ENCODE assay signal across 20 mouse cellular contexts in the genomic region with DNA sequence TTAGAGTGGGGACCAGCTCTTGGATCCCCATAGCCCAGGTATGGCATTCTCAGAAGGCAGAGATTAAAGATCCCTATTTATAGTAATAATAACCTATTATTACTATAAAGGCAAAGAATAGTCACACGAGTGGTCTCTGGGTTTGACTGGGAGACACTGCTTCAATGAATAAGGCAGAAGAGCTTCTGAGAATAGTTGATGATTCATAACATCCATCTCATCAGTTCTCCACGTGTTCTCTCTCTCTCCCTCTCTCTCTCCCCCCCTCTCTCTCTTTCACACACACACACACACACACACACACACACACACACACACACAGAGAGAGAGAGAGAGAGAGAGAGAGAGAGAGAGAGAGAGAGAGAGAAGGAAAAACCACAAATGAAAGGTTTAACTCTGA. TPM values are rescaled to one million over a fixed set of nuclear protein-coding genes. Genes with fewer than 3 reads are reported as not detected.
"Had no signal": no experiment of that assay in that cellular context is flagged by ENCODE, and none has a peak within 500 bp of the region (broad histone marks: within the 10 kb centered on the region; RNA-seq: fewer than 3 reads in every experiment).

No protein-coding gene starts in this region.

- H3K36me3 ChIP-seq: neural tube, embryonic 12.5 days; neural tube, embryonic 13.5 days; neural tube, embryonic 15.5 days; stomach, embryonic 15.5 days had no signal

- H3K9ac ChIP-seq: neural tube, embryonic 12.5 days; neural tube, embryonic 13.5 days; neural tube, embryonic 15.5 days; stomach, embryonic 15.5 days had no signal

- H3K27ac ChIP-seq: neural tube, embryonic 12.5 days; neural tube, embryonic 13.5 days; neural tube, embryonic 15.5 days; stomach, embryonic 15.5 days; stomach, postnatal 0 days had no signal

- H3K4me3 ChIP-seq: neural tube, embryonic 12.5 days; neural tube, embryonic 13.5 days; neural tube, embryonic 15.5 days; stomach, embryonic 15.5 days had no signal

- H3K4me2 ChIP-seq: neural tube, embryonic 12.5 days; neural tube, embryonic 13.5 days; neural tube, embryonic 15.5 days; stomach, embryonic 15.5 days had no signal

- H3K4me1 ChIP-seq: stomach, embryonic 15.5 days had no signal

- H3K27me3 ChIP-seq: neural tube, embryonic 12.5 days; neural tube, embryonic 13.5 days; neural tube, embryonic 15.5 days; stomach, embryonic 15.5 days had no signal

- DNase-seq: retina, postnatal 1 day; right cerebral cortex, adult 18-20 months; right cerebral cortex, postnatal 14 days; right cerebral cortex, postnatal 25 days; right cerebral cortex, postnatal 4 days; spleen, adult 18-20 months; thymus, adult 18-20 months; thymus, adult 2 months; thymus, postnatal 14 days; thymus, postnatal 25 days; thymus, postnatal 36 days; thymus, postnatal 4 days had no signal

- H3K9me3 ChIP-seq: neural tube, embryonic 12.5 days; neural tube, embryonic 13.5 days; neural tube, embryonic 15.5 days; stomach, embryonic 15.5 days had no signal

RNA-seq across cellular contexts. Expression of gene Cacng5, which starts 16.2 kb away (rescaled TPM):
- total RNA-seq: neutrophil, adult 5-6 weeks had no signal
- polyA plus RNA-seq: spleen, adult 2 months; thymus, postnatal 0 days had no signal
